Mouse (Mus musculus): Measurements from ENCODE around the gene Lyl1.

- TF ChIP-seq USF1 (IDR thresholded peaks at IDR 0.05; ENCODE audit: low read depth) (no peak), CTCF (IDR thresholded peaks at IDR 0.05; ENCODE audit: control insufficient read depth, insufficient read depth, insufficient read length) (no peak), MAX (IDR thresholded peaks at IDR 0.05) (no peak), CEBPB (IDR thresholded peaks at IDR 0.05; ENCODE audit: low read depth) (no peak), MYOD1 (IDR thresholded peaks at IDR 0.05; ENCODE audit: control insufficient read depth, insufficient read length, low read depth) (no peak)
These were observed 15.5 kb downstream of the Lyl1 start for GRCm38 (mm10) chr8:84716790-84717189.

Data from C2C12 (cell line).